Mouse (Mus musculus) hindbrain, embryonic 13.5 days (tissue): ENCODE results near the gene Dmac1. TPM values are rescaled to one million over a fixed set of nuclear protein-coding genes. Genes with fewer than 3 reads are reported as not detected.
"Not testable (repeated sequence)": the region's sequence is repeated elsewhere in the genome, so short reads cannot be mapped to it uniquely, and the experiment has no call there.

Experiments used
- ATAC-seq: fragments of 200-750 bp; cut with Nextera tagmentation; 2 replicates; pipeline ENCODE4 v1.8.0; 2017; ENCODE audit warnings: moderate TSS enrichment; ENCODE audit not compliant: low FRiP score
- H3K27ac ChIP-seq: fragments of 300-500 bp; sonication (generic); 2 replicates; pipeline ENCODE4 v1.5.1; 2015; ENCODE audit warnings: inconsistent platforms, mild to moderate bottlenecking, moderate library complexity
- H3K27me3 ChIP-seq: fragments of 300-500 bp; sonication (generic); 2 replicates; pipeline ENCODE4 v1.6.1; 2015; ENCODE audit warnings: mild to moderate bottlenecking, inconsistent platforms
- H3K36me3 ChIP-seq: fragments of 300-500 bp; sonication (generic); 2 replicates; pipeline ENCODE4 v1.6.1; 2015; ENCODE audit warnings: mild to moderate bottlenecking, inconsistent platforms
- H3K4me1 ChIP-seq: fragments of 300-500 bp; sonication (generic); replicated peaks from 2 replicates; pipeline ENCODE4 v1.6.1; 2015; ENCODE audit warnings: inconsistent platforms
- H3K4me2 ChIP-seq: fragments of 300-500 bp; sonication (generic); 2 replicates; pipeline ENCODE4 v1.6.1; 2015; ENCODE audit warnings: inconsistent platforms, mild to moderate bottlenecking, moderate library complexity
- H3K4me3 ChIP-seq: fragments of 300-500 bp; sonication (generic); 2 replicates; pipeline ENCODE4 v1.5.1; 2015; ENCODE audit warnings: mild to moderate bottlenecking, inconsistent platforms
- H3K9ac ChIP-seq: fragments of 300-500 bp; sonication (generic); 2 replicates; pipeline ENCODE4 v1.6.1; 2015; ENCODE audit warnings: mild to moderate bottlenecking, inconsistent platforms
- H3K9me3 ChIP-seq: fragments of 300-500 bp; sonication (generic); 2 replicates; pipeline ENCODE4 v1.6.1; 2016; ENCODE audit warnings: inconsistent platforms
- WGBS: fragments of 180-500 bp; shearing (Covaris S2); methylation state at CpG from one replicate; pipeline ENCODE4 v1.1.7; 2015; 5-methylcytosine and 5-hydroxymethylcytosine counted together
- polyA plus RNA-seq: library from polyadenylated mRNA; unstranded; fragments of >200 nt; fragmentation: Nextera tagmentation; extraction: Ambion mirVana; gene quantifications from 2 replicates; pipeline ENCODE4 v1.2.1, GENCODE M21; 2015

Gene Dmac1
- polyA plus RNA-seq, 1 experiment from 2014 or later: 111 TPM

DNA sequence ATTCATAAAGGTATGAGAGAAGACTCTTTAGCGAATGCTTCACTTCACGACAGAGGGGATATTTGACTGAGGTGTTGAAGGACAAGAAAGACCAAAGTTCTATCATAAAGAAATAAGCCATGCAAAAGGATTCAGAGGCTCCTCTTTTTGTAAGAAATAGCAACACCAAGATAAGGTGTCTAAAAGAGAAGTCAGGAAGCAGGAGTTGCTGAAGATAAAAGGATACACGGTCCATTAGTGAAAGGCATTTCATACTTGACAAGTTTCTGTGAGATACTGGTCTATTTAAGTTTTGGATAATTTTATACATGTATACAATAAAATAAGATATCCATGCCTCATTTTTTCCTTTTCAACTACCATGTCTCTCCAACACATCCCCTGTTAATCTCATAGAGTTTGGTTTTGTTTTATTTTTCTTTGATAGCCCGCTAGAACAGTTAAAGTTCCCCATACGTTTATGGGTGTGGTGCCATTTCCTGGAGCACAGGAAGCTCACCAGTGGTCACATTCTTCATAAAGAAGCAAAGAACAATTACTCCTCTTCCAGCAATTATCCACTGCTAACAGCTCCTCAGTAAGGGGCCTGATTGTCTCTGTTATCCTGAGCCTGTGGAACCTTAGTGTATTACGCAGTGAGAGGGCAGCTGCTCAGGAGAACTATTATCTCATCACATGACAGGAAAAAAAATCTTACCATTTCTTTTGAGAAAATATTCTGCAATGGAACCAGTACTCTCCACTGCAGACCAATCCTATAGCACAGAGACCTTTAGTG lies 11.1 kb downstream of the Dmac1 start:
- 80% methylated on average over 6 of the region's 6 CpGs for WGBS
- Histone ChIP-seq H3K9me3 (no peaks in the 10 kb centered on the region), H3K4me1 (no peaks in the 10 kb centered on the region), H3K4me3 (no peak overlapping the region), H3K27ac (no peak overlapping the region), H3K27me3 (no peaks in the 10 kb centered on the region), H3K4me2 (no peak overlapping the region), H3K36me3 (peaks cover 1% of the 10 kb centered on the region), H3K9ac (no peak overlapping the region)
- ATAC-seq: no peak

DNA sequence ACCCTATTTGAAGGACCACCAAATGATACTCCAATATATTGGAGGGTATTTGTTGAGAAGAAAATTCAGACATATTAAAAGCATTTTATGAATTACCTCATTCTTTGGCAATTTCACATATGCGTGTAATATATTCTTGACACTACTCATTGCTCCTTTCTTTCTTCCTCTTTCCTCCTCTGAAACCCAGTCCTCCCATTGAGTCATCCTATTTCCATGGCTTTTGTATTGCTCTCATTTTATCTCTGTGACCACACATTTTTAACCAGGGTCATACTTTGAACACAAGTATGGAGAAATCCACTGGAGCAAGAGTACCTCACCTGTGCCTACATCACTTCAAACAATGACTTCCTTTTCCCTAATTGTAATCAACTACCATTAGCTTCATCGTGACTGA lies 13.9 kb downstream of the Dmac1 start:
- Histone ChIP-seq H3K9me3 (no peaks in the 10 kb centered on the region), H3K9ac (no peak overlapping the region), H3K4me1 (no peaks in the 10 kb centered on the region), H3K4me2 (no peak overlapping the region), H3K4me3 (no peak overlapping the region), H3K36me3 (no peaks in the 10 kb centered on the region), H3K27ac (no peak overlapping the region), H3K27me3 (no peaks in the 10 kb centered on the region)
- WGBS: 92% methylated on average over 2 of the region's 2 CpGs
- ATAC-seq: no peak

GRCm38 (mm10) chr4:75263556-75264129 lies 14.5 kb downstream of the Dmac1 start:
- ATAC-seq: no peak
- no peak overlapping the region for H3K4me2 ChIP-seq
- no peaks in the 10 kb centered on the region for H3K4me1 ChIP-seq
- 91% methylated on average over 3 of the region's 3 CpGs for WGBS
- H3K27ac ChIP-seq: no peak overlapping the region
- H3K9me3 ChIP-seq: no peaks in the 10 kb centered on the region
- H3K9ac ChIP-seq: no peak overlapping the region
- H3K36me3 ChIP-seq: no peaks in the 10 kb centered on the region
- H3K27me3 ChIP-seq: no peaks in the 10 kb centered on the region
- H3K4me3 ChIP-seq: no peak overlapping the region

GRCm38 (mm10) chr4:75262423-75262822 lies 15.7 kb downstream of the Dmac1 start:
- H3K4me1 ChIP-seq: no peaks in the 10 kb centered on the region
- no peaks in the 10 kb centered on the region for H3K9me3 ChIP-seq
- H3K4me3 ChIP-seq: no peak overlapping the region
- H3K27me3 ChIP-seq: no peaks in the 10 kb centered on the region
- no peak for ATAC-seq
- 80% methylated on average over 7 of the region's 7 CpGs for WGBS
- no peak overlapping the region for H3K9ac ChIP-seq
- no peak overlapping the region for H3K27ac ChIP-seq
- no peaks in the 10 kb centered on the region for H3K36me3 ChIP-seq
- no peak overlapping the region for H3K4me2 ChIP-seq

GRCm38 (mm10) chr4:75260156-75260555 lies 17.9 kb downstream of the Dmac1 start:
- no peak for ATAC-seq
- H3K27ac ChIP-seq: no peak overlapping the region
- H3K27me3 ChIP-seq: no peaks in the 10 kb centered on the region
- no peak overlapping the region for H3K9ac ChIP-seq
- no peak overlapping the region for H3K4me3 ChIP-seq
- H3K36me3 ChIP-seq: no peaks in the 10 kb centered on the region
- no peak overlapping the region for H3K4me2 ChIP-seq
- H3K4me1 ChIP-seq: no peaks in the 10 kb centered on the region
- no peaks in the 10 kb centered on the region for H3K9me3 ChIP-seq
- 73% methylated on average over 6 of the region's 6 CpGs for WGBS

- Histone ChIP-seq H3K27ac (no peak overlapping the region), H3K4me3 (no peak overlapping the region), H3K9me3 (no peaks in the 10 kb centered on the region), H3K36me3 (no peaks in the 10 kb centered on the region), H3K9ac (no peak overlapping the region), H3K4me2 (no peak overlapping the region), H3K27me3 (no peaks in the 10 kb centered on the region), H3K4me1 (no peaks in the 10 kb centered on the region)
- ATAC-seq: no peak
- WGBS: 76% methylated on average over 3 of the region's 3 CpGs
These were observed 18.7 kb downstream of the Dmac1 start for GRCm38 (mm10) chr4:75259447-75259846.

DNA sequence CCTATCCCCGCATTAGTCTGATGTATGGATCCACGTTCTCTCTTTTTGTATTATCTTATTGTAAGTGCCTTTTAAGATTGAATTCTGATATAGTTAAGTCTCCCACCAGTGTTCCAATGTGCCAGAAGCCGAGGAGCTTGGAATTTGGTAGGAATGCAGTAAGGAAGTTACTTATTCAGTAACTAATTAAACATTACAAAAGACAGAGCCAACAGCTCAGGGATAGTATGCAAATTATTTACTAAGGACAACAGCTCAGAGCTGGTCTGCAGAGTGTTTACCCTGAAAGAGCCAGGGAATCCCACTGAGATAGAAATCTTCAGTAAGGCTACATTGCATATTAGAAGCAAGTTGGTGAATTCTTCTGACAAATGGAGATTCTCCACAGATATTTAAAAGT lies 43.5 kb downstream of the Dmac1 start:
- H3K9ac ChIP-seq, H3K36me3 ChIP-seq, H3K4me3 ChIP-seq, H3K9me3 ChIP-seq, H3K27ac ChIP-seq, ATAC-seq, H3K27me3 ChIP-seq, H3K4me1 ChIP-seq, H3K4me2 ChIP-seq: not testable (repeated sequence)
- 31% methylated on average over 3 of the region's 3 CpGs for WGBS
